Mouse (Mus musculus) midbrain, embryonic 13.5 days (tissue): ENCODE results near the gene Zfp428. TPM values are rescaled to one million over a fixed set of nuclear protein-coding genes. Genes with fewer than 3 reads are reported as not detected.

Experiments
- ATAC-seq: fragments of 200-750 bp; cut with Nextera tagmentation; 2 replicates; pipeline ENCODE4 v1.8.0; 2017; ENCODE audit warnings: mild to moderate bottlenecking, moderate TSS enrichment, moderate library complexity
- H3K27ac ChIP-seq: fragments of 300-500 bp; sonication (generic); 2 replicates; pipeline ENCODE4 v1.5.1; 2015; ENCODE audit warnings: inconsistent platforms, mild to moderate bottlenecking, moderate library complexity
- H3K27me3 ChIP-seq: fragments of 300-500 bp; sonication (generic); 2 replicates; pipeline ENCODE4 v1.6.1; 2015; ENCODE audit warnings: mild to moderate bottlenecking, inconsistent platforms
- H3K36me3 ChIP-seq: fragments of 300-500 bp; sonication (generic); 2 replicates; pipeline ENCODE4 v1.6.1; 2015; ENCODE audit warnings: mild to moderate bottlenecking, inconsistent platforms
- H3K4me1 ChIP-seq: fragments of 300-500 bp; sonication (generic); replicated peaks from 2 replicates; pipeline ENCODE4 v1.6.1; 2015; ENCODE audit warnings: inconsistent platforms
- H3K4me2 ChIP-seq: fragments of 300-500 bp; sonication (generic); replicated peaks from 2 replicates; pipeline ENCODE4 v1.6.1; 2015; ENCODE audit warnings: moderate library complexity, mild to moderate bottlenecking, inconsistent platforms
- H3K4me3 ChIP-seq: fragments of 300-500 bp; sonication (generic); replicated peaks from 2 replicates; pipeline ENCODE4 v1.5.1; 2015; ENCODE audit warnings: mild to moderate bottlenecking, inconsistent platforms
- H3K9ac ChIP-seq: fragments of 300-500 bp; sonication (generic); replicated peaks from 2 replicates; pipeline ENCODE4 v1.6.1; 2015; ENCODE audit warnings: mild to moderate bottlenecking, inconsistent platforms
- H3K9me3 ChIP-seq: fragments of 300-500 bp; sonication (generic); 2 replicates; pipeline ENCODE4 v1.6.1; 2016; ENCODE audit warnings: mild to moderate bottlenecking, inconsistent platforms
- WGBS: fragments of 180-500 bp; shearing (Covaris S2); methylation state at CpG from one replicate; pipeline ENCODE4 v1.1.7; 2015; 5-methylcytosine and 5-hydroxymethylcytosine counted together
- polyA plus RNA-seq: library from polyadenylated mRNA; unstranded; fragments of >200 nt; fragmentation: Nextera tagmentation; extraction: Ambion mirVana; gene quantifications from 2 replicates; pipeline ENCODE4 v1.2.1, GENCODE M21; 2015

The Zfp428 gene
- polyA plus RNA-seq, 1 experiment from 2014 or later: 261 TPM

DNA sequence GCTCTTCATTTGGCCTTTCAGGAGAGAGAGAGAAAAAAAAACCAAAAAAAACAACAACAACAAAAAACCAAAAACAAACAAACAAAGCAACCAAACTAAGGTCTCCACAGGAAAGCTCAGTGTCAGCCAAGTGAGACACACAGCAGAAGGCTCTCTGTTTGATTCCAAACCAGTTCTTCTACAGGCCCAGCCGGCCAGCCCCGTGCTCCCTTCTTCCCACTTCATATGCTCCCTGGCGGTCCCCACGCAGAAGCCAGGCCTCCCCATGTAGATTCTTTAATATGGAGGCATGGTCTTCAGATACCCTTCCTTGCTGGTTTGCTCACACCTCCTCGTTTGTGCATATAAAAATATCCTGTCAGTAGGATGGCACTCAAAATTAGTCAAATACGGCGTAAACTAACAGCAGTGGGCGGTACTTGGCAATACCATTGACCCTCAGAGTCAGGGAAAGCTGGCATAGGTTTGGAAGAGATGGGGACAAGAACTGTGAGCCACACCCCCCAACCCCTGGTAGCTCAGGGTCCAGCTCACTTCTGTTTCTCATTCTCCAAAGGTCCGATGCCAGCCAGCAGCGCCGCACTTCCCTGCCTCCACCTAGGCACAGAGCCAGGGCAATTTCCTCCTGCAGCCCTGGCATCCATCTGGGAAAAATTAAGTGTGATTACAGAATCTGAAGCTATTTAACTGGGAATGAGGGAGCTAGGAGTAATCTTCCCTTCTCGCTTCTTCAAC is 19.0 kb downstream of the Zfp428 start:
- H3K9me3 ChIP-seq: no peaks in the 10 kb centered on the region
- no peak overlapping the region for H3K4me3 ChIP-seq
- ATAC-seq: no peak
- no peak overlapping the region for H3K4me2 ChIP-seq
- no peak overlapping the region for H3K27ac ChIP-seq
- 93% methylated on average over 12 of the region's 12 CpGs for WGBS
- H3K9ac ChIP-seq: no peak overlapping the region
- no peaks in the 10 kb centered on the region for H3K36me3 ChIP-seq
- H3K27me3 ChIP-seq: no peaks in the 10 kb centered on the region
- peaks cover 7% of the 10 kb centered on the region for H3K4me1 ChIP-seq

- Histone ChIP-seq H3K4me2 (no peak overlapping the region), H3K27ac (no peak overlapping the region), H3K36me3 (peaks cover 8% of the 10 kb centered on the region), H3K4me3 (no peak overlapping the region), H3K4me1 (peaks cover 29% of the 10 kb centered on the region), H3K9ac (no peak overlapping the region), H3K27me3 (peaks cover 10% of the 10 kb centered on the region), H3K9me3 (no peaks in the 10 kb centered on the region)
- 88% methylated on average over 11 of the region's 11 CpGs for whole genome bisulfite sequencing
- ATAC-seq: no peak
These were observed 22.1 kb downstream of the Zfp428 start for GRCm38 (mm10) chr7:24528861-24529260.

GRCm38 (mm10) chr7:24529580-24529979 is 22.8 kb downstream of the Zfp428 start:
- peak overlapping the region; percentile 62 for H3K4me3 ChIP-seq
- peaks cover 11% of the 10 kb centered on the region for H3K27me3 ChIP-seq
- ATAC-seq: peak; percentile 0; the same call in 1 of the 2 replicates
- H3K9me3 ChIP-seq: no peaks in the 10 kb centered on the region
- H3K27ac ChIP-seq: peak overlapping the region; percentile 87
- WGBS: 62% methylated on average over 11 of the region's 11 CpGs
- H3K4me2 ChIP-seq: peak overlapping the region; percentile 86
- peak overlapping the region; percentile 69 for H3K9ac ChIP-seq
- peaks cover 36% of the 10 kb centered on the region for H3K4me1 ChIP-seq
- H3K36me3 ChIP-seq: peaks cover 16% of the 10 kb centered on the region

- H3K9ac ChIP-seq: peak within 1 kb of the TSS; percentile 93
- ATAC-seq: peak; percentile 94
- H3K9me3 ChIP-seq: no peaks in the 10 kb centered on the region
- peaks cover 11% of the 10 kb centered on the region for H3K27me3 ChIP-seq
- peak within 1 kb of the TSS; percentile 87 for H3K27ac ChIP-seq
- peaks cover 23% of the 10 kb centered on the region for H3K36me3 ChIP-seq
- peaks cover 44% of the 10 kb centered on the region for H3K4me1 ChIP-seq
- under 1% methylated on average over 44 of the region's 44 CpGs for WGBS
- peak within 1 kb of the TSS; percentile 86 for H3K4me2 ChIP-seq
- peak within 1 kb of the TSS; percentile 62 for H3K4me3 ChIP-seq
These were observed 23.5 kb downstream of the Zfp428 start, which contains the start of gene Irgq for GRCm38 (mm10) chr7:24530062-24530931. TSS of gene Irgq (plus strand) at chr7:24530689.

GRCm38 (mm10) chr7:24531211-24531971 is 24.6 kb downstream of the Zfp428 start:
- peak overlapping the region; percentile 82 for H3K27ac ChIP-seq
- peaks cover 34% of the 10 kb centered on the region for H3K36me3 ChIP-seq
- H3K9ac ChIP-seq: peak overlapping the region; percentile 93
- peaks cover 11% of the 10 kb centered on the region for H3K27me3 ChIP-seq
- under 1% methylated on average over 43 of the region's 43 CpGs for WGBS
- no peaks in the 10 kb centered on the region for H3K9me3 ChIP-seq
- peaks cover 44% of the 10 kb centered on the region for H3K4me1 ChIP-seq
- peak; percentile 59 for ATAC-seq
- H3K4me3 ChIP-seq: peak overlapping the region; percentile 62
- peak overlapping the region; percentile 86 for H3K4me2 ChIP-seq

DNA sequence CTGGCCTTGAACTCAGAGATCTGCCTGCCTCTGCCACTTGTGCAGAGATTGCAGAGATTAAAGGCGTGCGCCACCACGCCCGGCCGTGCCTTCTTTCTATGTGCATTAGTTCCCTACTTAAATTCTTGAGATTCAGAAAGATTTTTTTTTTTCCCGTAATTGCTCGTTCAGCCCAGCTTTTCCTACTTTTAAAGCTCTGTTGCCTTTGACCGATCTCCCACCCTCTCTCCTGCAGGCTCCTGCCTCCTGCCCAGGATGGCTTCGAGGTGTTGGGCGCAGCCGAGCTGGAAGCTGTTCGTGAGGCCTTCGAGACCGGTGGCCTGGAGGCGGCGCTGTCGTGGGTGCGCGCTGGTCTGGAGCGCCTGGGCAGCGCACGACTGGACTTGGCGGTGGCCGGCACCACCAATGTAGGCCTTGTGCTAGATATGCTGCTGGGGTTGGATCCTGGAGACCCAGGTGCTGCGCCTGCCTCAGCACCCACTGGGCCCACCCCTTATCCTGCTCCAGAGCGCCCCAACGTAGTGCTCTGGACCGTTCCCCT is 26.3 kb downstream of the Zfp428 start:
- peak overlapping the region; percentile 42 for H3K4me2 ChIP-seq
- ATAC-seq: no peak
- peaks cover 11% of the 10 kb centered on the region for H3K27me3 ChIP-seq
- peak overlapping the region; percentile 14 for H3K4me3 ChIP-seq
- H3K27ac ChIP-seq: no peak overlapping the region
- peaks cover 49% of the 10 kb centered on the region for H3K4me1 ChIP-seq
- H3K9me3 ChIP-seq: no peaks in the 10 kb centered on the region
- peak overlapping the region; percentile 59; the same call in 1 of the 2 replicates for H3K9ac ChIP-seq
- H3K36me3 ChIP-seq: peaks cover 36% of the 10 kb centered on the region
- 59% methylated on average over 28 of the region's 28 CpGs for WGBS

DNA sequence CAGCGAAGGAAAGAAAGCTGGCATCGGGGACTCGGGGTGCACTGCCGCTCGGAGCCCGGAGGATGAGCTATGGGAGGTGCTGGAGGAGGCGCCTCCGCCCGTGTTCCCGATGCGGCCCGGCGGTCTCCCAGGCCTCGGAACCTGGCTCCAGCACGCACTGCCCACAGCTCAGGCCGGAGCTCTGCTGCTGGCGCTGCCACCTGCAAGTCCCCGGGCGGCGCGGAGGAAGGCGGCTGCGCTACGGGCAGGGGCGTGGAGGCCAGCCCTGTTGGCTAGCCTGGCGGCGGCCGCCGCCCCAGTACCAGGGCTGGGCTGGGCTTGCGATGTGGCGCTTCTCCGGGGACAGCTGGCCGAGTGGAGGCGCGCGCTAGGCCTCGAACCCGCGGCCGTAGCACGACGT is 27.0 kb downstream of the Zfp428 start:
- peaks cover 53% of the 10 kb centered on the region for H3K4me1 ChIP-seq
- no peak overlapping the region for H3K27ac ChIP-seq
- no peaks in the 10 kb centered on the region for H3K9me3 ChIP-seq
- H3K27me3 ChIP-seq: peaks cover 11% of the 10 kb centered on the region
- 26% methylated on average over 36 of the region's 42 CpGs for WGBS
- no peak for ATAC-seq
- peak overlapping the region; percentile 14 for H3K4me3 ChIP-seq
- H3K9ac ChIP-seq: peak overlapping the region; percentile 59
- H3K36me3 ChIP-seq: peaks cover 39% of the 10 kb centered on the region
- H3K4me2 ChIP-seq: peak overlapping the region; percentile 42

GRCm38 (mm10) chr7:24534301-24534700 is 27.5 kb downstream of the Zfp428 start:
- 28% methylated on average over 19 of the region's 19 CpGs for WGBS
- H3K4me1 ChIP-seq: peaks cover 51% of the 10 kb centered on the region
- H3K27ac ChIP-seq: no peak overlapping the region
- H3K9ac ChIP-seq: peak overlapping the region; percentile 59
- no peak for ATAC-seq
- no peaks in the 10 kb centered on the region for H3K9me3 ChIP-seq
- peak overlapping the region; percentile 42 for H3K4me2 ChIP-seq
- H3K4me3 ChIP-seq: peak overlapping the region; percentile 14
- H3K27me3 ChIP-seq: peaks cover 11% of the 10 kb centered on the region
- peaks cover 43% of the 10 kb centered on the region for H3K36me3 ChIP-seq

DNA sequence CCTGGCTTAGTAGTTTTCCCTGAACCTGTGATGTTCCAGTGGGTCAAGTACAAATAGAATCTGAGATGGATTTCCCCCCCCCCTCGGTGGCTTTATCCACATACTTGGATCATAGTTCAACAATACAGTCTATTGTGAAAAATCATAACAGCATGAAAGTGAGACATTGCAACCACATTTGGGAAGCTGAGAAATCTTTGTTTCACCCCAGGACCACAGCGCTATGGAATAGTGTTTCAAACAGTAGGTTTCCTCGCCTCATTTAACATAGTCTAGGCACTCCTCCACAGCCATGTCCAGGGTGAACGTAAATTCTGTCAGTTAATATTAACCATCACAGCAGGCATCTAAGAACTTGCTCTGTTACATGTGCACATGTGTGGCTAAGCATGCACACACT is 30.3 kb downstream of the Zfp428 start:
- H3K4me1 ChIP-seq: peaks cover 41% of the 10 kb centered on the region
- peaks cover 43% of the 10 kb centered on the region for H3K36me3 ChIP-seq
- H3K27me3 ChIP-seq: peaks cover 11% of the 10 kb centered on the region
- 84% methylated on average over 4 of the region's 4 CpGs for WGBS
- H3K9me3 ChIP-seq: no peaks in the 10 kb centered on the region
- H3K9ac ChIP-seq: no peak overlapping the region
- H3K4me2 ChIP-seq: no peak overlapping the region
- no peak for ATAC-seq
- H3K4me3 ChIP-seq: no peak overlapping the region
- H3K27ac ChIP-seq: no peak overlapping the region

DNA sequence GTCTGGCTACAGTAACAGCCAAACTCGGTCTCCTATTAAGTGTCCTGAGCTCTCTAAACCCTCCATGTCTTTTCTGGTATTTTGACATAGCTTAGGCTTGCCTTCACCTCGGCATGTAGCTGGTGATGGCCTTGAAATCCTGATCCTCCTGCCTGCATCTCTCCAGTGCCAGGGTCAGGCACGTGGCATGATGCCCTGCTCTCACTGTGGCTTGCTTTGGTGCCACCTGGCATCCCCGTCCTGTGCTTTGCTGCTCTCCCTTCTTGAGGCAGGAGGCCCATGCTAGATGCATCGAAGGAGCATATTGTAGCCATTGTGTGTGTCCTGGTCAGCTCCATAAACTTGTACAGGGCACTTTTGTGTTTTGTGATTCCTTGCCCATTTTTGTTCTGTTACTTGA is 30.8 kb downstream of the Zfp428 start:
- 80% methylated on average over 5 of the region's 5 CpGs for WGBS
- Histone ChIP-seq H3K9ac (0 out of 2 replicates have a peak overlapping the region, but pooled peaks have one; percentile 19), H3K4me1 (peaks cover 35% of the 10 kb centered on the region), H3K27ac (no peak overlapping the region), H3K36me3 (peaks cover 43% of the 10 kb centered on the region), H3K4me3 (no peak overlapping the region), H3K4me2 (no peak overlapping the region), H3K27me3 (peaks cover 11% of the 10 kb centered on the region), H3K9me3 (no peaks in the 10 kb centered on the region)
- ATAC-seq: no peak

DNA sequence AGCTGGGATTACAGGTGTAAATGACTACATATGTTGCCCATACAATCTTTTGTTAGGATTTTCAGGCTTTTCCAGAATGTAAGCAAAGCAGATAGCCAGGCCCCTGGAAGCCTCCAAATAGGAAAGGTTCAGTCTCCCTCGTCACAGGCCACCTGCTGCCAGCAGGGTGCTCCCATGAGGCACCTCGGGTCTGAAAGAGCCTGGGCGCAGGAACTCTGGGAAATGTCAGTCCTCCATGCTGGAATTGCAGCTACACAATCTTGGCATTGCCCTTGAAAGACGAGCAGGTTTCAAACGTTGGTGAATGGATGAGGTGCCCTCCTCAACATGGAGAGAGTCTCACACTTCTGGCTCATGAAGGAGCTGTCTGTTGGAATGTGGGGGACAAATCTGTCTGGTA is 31.3 kb downstream of the Zfp428 start:
- H3K4me1 ChIP-seq: peaks cover 30% of the 10 kb centered on the region
- no peak overlapping the region for H3K9ac ChIP-seq
- H3K36me3 ChIP-seq: peaks cover 41% of the 10 kb centered on the region
- ATAC-seq: no peak
- H3K27me3 ChIP-seq: peaks cover 8% of the 10 kb centered on the region
- H3K4me3 ChIP-seq: no peak overlapping the region
- H3K27ac ChIP-seq: no peak overlapping the region
- H3K9me3 ChIP-seq: no peaks in the 10 kb centered on the region
- H3K4me2 ChIP-seq: no peak overlapping the region
- WGBS: 46% methylated on average over 5 of the region's 5 CpGs
